Mouse (Mus musculus) liver, adult (tissue): ENCODE results near the gene Gucd1.

Source experiments
- GATA4 ChIP-seq: IDR thresholded peaks from 2 replicates; pipeline ENCODE4 v1.6.1; 2014; ENCODE audit warnings: mild to moderate bottlenecking, low read length; ENCODE audit not compliant: insufficient replicate concordance

Gucd1 gene

GRCm38 (mm10) chr10:75552106-75552505, 34.3 kb upstream of the Gucd1 start:
- no peak for TF ChIP-seq GATA4

GRCm38 (mm10) chr10:75551175-75551574, 33.4 kb upstream of the Gucd1 start:
- no peak for TF ChIP-seq GATA4

- no peak for TF ChIP-seq GATA4
These were observed 32.1 kb upstream of the Gucd1 start for GRCm38 (mm10) chr10:75549886-75550285.

GRCm38 (mm10) chr10:75548486-75548885, 30.7 kb upstream of the Gucd1 start:
- no peak for TF ChIP-seq GATA4

- TF ChIP-seq GATA4: no peak
These were observed 30.1 kb upstream of the Gucd1 start for GRCm38 (mm10) chr10:75547901-75548300.

GRCm38 (mm10) chr10:75536123-75536522, 18.4 kb upstream of the Gucd1 start:
- no peak for TF ChIP-seq GATA4

GRCm38 (mm10) chr10:75535423-75535822, 17.7 kb upstream of the Gucd1 start:
- TF ChIP-seq GATA4: no peak

- TF ChIP-seq GATA4: no peak
These were observed 17.2 kb upstream of the Gucd1 start for GRCm38 (mm10) chr10:75534934-75535333.

GRCm38 (mm10) chr10:75534216-75534615, 16.4 kb upstream of the Gucd1 start:
- no peak for TF ChIP-seq GATA4

- no peak for TF ChIP-seq GATA4
These were observed 13.8 kb upstream of the Gucd1 start for GRCm38 (mm10) chr10:75531532-75532090.

- TF ChIP-seq GATA4: no peak
These were observed 12.6 kb upstream of the Gucd1 start for GRCm38 (mm10) chr10:75530322-75530721.

GRCm38 (mm10) chr10:75521643-75522042, 3.9 kb upstream of the Gucd1 start:
- TF ChIP-seq GATA4: no peak

- no peak for TF ChIP-seq GATA4
These were observed 2.8 kb upstream of the Gucd1 start for GRCm38 (mm10) chr10:75520581-75520980.

GRCm38 (mm10) chr10:75517073-75517757, 557 bp downstream of the Gucd1 start, which contains the start of gene Snrpd3:
Gene Snrpd3 (plus strand): TSS chr10:75517551.
- TF ChIP-seq GATA4: peak; percentile 50; the same call in 1 of the 2 replicates

- no peak for TF ChIP-seq GATA4
These were observed 1.1 kb downstream of the Gucd1 start for GRCm38 (mm10) chr10:75516724-75517072.

GRCm38 (mm10) chr10:75516038-75516723, 1.6 kb downstream of the Gucd1 start:
- no peak; the same call in 1 of the 2 replicates for TF ChIP-seq GATA4
